Mouse (Mus musculus) layer of hippocampus, adult 11-12 months (tissue): ENCODE results near the gene Gm4778.
"Not testable (repeated sequence)": the region's sequence is repeated elsewhere in the genome, so short reads cannot be mapped to it uniquely, and the experiment has no call there.

Experiments used
- DNase-seq: peaks from one replicate; pipeline ENCODE4 v3.0.0; 2022; ENCODE audit warnings: low spot score

The Gm4778 gene

GRCm38 (mm10) chr3:94263736-94264135 lies at the start of gene Gm4778:
Gm4778 (plus strand) TSS chr3:94264036.
- DNase-seq = not testable (repeated sequence)

- DNase-seq = peak; percentile 31
These were observed 3.2 kb upstream of the Gm4778 start for GRCm38 (mm10) chr3:94260598-94260997.

DNA sequence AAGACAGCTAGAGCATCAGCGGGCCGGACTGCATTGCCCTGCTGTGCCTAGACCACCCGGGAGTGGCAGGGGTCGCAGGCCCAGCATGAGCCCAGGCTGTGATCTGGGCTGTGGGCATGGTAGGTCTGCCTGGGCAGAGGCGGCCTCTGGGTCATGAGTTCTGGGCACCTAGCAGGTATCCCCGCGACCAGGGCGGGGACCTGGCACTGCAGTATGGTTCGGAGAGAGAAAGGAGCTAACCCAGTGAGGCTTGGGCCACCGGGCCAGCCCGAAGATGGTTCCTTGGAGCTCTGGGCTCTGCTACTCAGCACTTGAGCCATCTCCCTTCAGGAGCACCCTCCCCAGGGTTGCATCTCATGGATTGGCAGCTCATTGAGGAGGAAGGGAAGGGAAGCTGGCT lies 12.2 kb downstream of the Gm4778 start:
- no peak for DNase-seq

GRCm38 (mm10) chr3:94305457-94305856 lies 41.6 kb downstream of the Gm4778 start:
- no peak for DNase-seq

DNA sequence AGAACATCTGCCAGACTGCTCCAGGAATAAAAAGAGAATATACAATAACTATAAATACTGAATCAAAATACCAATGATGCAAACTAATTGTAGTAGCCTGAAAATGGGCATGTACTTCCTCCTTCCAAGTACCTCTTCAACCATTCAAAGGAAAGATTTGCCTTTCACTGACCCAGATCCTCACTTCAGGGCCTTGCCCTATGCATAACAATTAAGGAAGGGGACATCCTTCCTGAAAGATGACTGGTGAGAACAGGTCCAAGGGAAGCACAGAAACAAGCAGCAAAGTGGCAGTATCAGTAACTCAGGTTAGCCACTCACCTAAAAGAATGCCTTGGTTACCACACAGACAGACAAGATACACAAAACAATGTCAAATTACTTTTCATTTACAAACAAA lies 43.1 kb downstream of the Gm4778 start:
- DNase-seq = no peak

- peak; percentile 93 for DNase-seq
These were observed 46.0 kb downstream of the Gm4778 start, which contains the start of gene Them4 for GRCm38 (mm10) chr3:94309633-94310363. Them4 (plus strand) TSS chr3:94310089.

DNA sequence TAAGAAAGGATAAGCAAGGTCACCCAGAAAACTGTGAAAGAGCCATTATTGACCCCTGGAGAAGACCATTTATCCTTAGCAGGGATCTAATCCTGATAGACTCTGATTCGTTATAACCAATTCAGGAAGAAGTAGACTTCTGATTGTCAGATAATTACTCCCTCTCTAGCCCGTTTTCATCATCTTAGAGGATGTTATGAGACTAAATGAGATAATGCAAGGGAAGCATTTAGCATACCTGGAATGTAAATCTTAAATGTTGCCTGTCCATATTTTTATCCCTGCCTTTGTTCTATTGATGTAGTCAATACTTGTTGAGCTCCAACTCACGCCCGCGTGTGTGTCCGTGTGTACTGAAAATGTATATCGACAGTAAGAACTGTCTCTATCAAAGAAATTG lies 46.7 kb downstream of the Gm4778 start:
- DNase-seq = no peak

- DNase-seq = no peak
These were observed 47.1 kb downstream of the Gm4778 start for GRCm38 (mm10) chr3:94310911-94311310.

DNA sequence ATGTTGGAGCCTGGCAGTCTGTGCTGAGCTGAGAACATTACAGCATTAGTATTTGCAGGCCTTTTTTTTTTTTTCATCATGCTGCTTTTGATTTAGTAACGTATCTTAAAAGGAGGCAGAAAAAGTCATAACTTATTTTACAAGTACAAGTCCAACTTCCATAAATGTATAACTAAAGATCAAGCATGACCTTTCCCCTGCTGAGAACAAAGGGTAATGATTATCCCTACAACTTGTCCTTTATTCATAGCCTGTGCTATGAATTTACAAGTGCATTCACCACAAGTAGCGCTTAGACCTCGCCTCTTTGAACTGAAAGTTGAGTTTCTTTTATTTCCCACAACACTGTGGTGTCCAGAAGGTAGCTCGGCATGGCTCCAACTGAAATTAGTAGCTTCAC lies 47.5 kb downstream of the Gm4778 start:
- DNase-seq = no peak
